10 mouse cellular contexts compared by ENCODE assay signal in the genomic region with DNA sequence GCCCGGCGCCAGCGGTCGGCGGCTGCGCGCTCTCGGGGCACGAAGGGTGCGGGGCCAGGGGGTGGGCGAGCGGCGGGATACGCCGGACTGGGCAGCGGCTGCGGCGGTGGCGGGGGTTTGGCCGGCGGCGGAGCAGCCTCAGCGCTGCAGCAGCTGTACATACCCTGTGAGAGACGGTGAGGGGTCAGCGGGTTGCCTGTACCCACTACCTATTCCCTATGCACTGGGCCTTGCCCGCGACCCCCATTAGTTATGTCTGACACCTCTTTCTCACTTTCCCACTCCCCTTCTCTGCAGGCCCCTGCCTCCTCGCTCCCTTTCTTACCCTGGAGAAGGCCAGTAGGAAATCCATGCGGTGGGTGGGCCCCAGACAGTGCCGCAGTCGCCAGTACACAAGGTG. TPM values are rescaled to one million over a fixed set of nuclear protein-coding genes. Genes with fewer than 3 reads are reported as not detected.
DNase-seq lines count a peak whose midpoint lies in the region; ATAC-seq lines count a peak whose summit lies in the region.
"Had no signal": no experiment of that assay in that cellular context is flagged by ENCODE, and none has a peak within 500 bp of the region (broad histone marks: within the 10 kb centered on the region; RNA-seq: fewer than 3 reads in every experiment).

No protein-coding gene starts in this region.

- peaks cover 7% of the 10 kb centered on the region for H3K36me3 ChIP-seq in kidney, embryonic 15.5 days
- peaks cover 11% of the 10 kb centered on the region for H3K36me3 ChIP-seq in forebrain, embryonic 10.5 days (replicated peaks)
- peaks cover 7% of the 10 kb centered on the region for H3K36me3 ChIP-seq in limb, embryonic 10.5 days
- peaks cover 3% of the 10 kb centered on the region; the same call in 1 of the 2 replicates for H3K36me3 ChIP-seq in neural tube, embryonic 13.5 days

- WGBS in kidney, embryonic 15.5 days = 4% methylated on average over 24 of the region's 31 CpGs
- 4% methylated on average over 27 of the region's 31 CpGs for WGBS in forebrain, embryonic 10.5 days
- 2% methylated on average over 31 of the region's 31 CpGs for WGBS in limb, embryonic 10.5 days
- 3% methylated on average over 31 of the region's 31 CpGs for WGBS in neural tube, embryonic 13.5 days

- H3K4me3 ChIP-seq in kidney, embryonic 15.5 days (replicated peaks) = peak overlapping the region; percentile 42
- H3K4me3 ChIP-seq in forebrain, embryonic 10.5 days = peak overlapping the region; percentile 45
- H3K4me3 ChIP-seq in limb, embryonic 10.5 days = peak overlapping the region; percentile 49
- H3K4me3 ChIP-seq in neural tube, embryonic 13.5 days = peak overlapping the region; percentile 35

- no peaks in the 10 kb centered on the region for H3K9me3 ChIP-seq in kidney, embryonic 15.5 days (replicated peaks)
- H3K9me3 ChIP-seq in forebrain, embryonic 10.5 days = no peaks in the 10 kb centered on the region
- no peaks in the 10 kb centered on the region for H3K9me3 ChIP-seq in limb, embryonic 10.5 days (replicated peaks)
- H3K9me3 ChIP-seq in neural tube, embryonic 13.5 days = no peaks in the 10 kb centered on the region

- ATAC-seq in kidney, embryonic 15.5 days (replicated peaks; ENCODE audit: low FRiP score) = no peak
- ATAC-seq in neural tube, embryonic 13.5 days (ENCODE audit: low read depth) = no peak

- intact Hi-C loops in left cerebral cortex, postnatal 4 days (cut with DNase I) = no loop called here

- H3K27ac ChIP-seq in kidney, embryonic 15.5 days = no peak overlapping the region
- no peak overlapping the region; the same call in 1 of the 2 replicates for H3K27ac ChIP-seq in forebrain, embryonic 10.5 days
- H3K27ac ChIP-seq in limb, embryonic 10.5 days = peak overlapping the region; percentile 71
- no peak overlapping the region for H3K27ac ChIP-seq in neural tube, embryonic 13.5 days (replicated peaks)

- peaks cover 42% of the 10 kb centered on the region for H3K4me1 ChIP-seq in kidney, embryonic 15.5 days
- H3K4me1 ChIP-seq in forebrain, embryonic 10.5 days = peaks cover 44% of the 10 kb centered on the region
- peaks cover 36% of the 10 kb centered on the region for H3K4me1 ChIP-seq in limb, embryonic 10.5 days
- peaks cover 39% of the 10 kb centered on the region for H3K4me1 ChIP-seq in neural tube, embryonic 13.5 days (replicated peaks)

- H3K4me2 ChIP-seq in kidney, embryonic 15.5 days = peak overlapping the region; percentile 68
- peak overlapping the region; percentile 50 for H3K4me2 ChIP-seq in neural tube, embryonic 13.5 days

- DNase-seq in kidney, adult 11 months = no peak
- no peak for DNase-seq in forebrain, embryonic 10.5 days (ENCODE audit: extremely low spot score, low spot score)
- peak; percentile 51 for DNase-seq in limb, embryonic 10.5 days (ENCODE audit: low spot score)
- DNase-seq in cerebellum, adult 9-11 months = no peak
- DNase-seq in T-cell, adult 2 months (ENCODE audit: low spot score) = no peak
- no peak for DNase-seq in left cerebral cortex, postnatal 4 days

- H3K9ac ChIP-seq in kidney, embryonic 15.5 days = peak overlapping the region; percentile 31; the same call in 1 of the 2 replicates
- peak overlapping the region; percentile 57 for H3K9ac ChIP-seq in neural tube, embryonic 13.5 days

- peaks cover 53% of the 10 kb centered on the region for H3K27me3 ChIP-seq in kidney, embryonic 15.5 days
- peaks cover 71% of the 10 kb centered on the region for H3K27me3 ChIP-seq in forebrain, embryonic 10.5 days (ENCODE audit: poor library complexity, severe bottlenecking)
- H3K27me3 ChIP-seq in limb, embryonic 10.5 days (ENCODE audit: low read depth, poor library complexity, severe bottlenecking) = peaks cover 70% of the 10 kb centered on the region
- H3K27me3 ChIP-seq in neural tube, embryonic 13.5 days = peaks cover 72% of the 10 kb centered on the region

RNA-seq across cellular contexts. Expression of gene Grwd1, which starts 3.2 kb away (rescaled TPM):
- polyA plus RNA-seq in kidney, embryonic 15.5 days (2015; fragmentation: Nextera tagmentation; extraction: Ambion mirVana) = 82.5 and 86.3 TPM in 2 replicates
- 132 and 137 TPM in 2 replicates for polyA plus RNA-seq in forebrain, embryonic 10.5 days (2016; fragmentation: Nextera tagmentation; extraction: Ambion mirVana)
- polyA plus RNA-seq in limb, embryonic 10.5 days (2016; fragmentation: Nextera tagmentation; extraction: Ambion mirVana) = 116 and 156 TPM in 2 replicates
- 34.6 and 37.2 TPM in 2 replicates for polyA plus RNA-seq in neural tube, embryonic 13.5 days (2015; fragmentation: Nextera tagmentation; extraction: Ambion mirVana)
- 10 to 100 TPM; 31.8 to 35.5 TPM for total RNA-seq in left cerebral cortex, postnatal 4 days (2021)

RNA-seq across cellular contexts. Expression of gene Kcnj14, which starts 9.3 kb away (rescaled TPM):
- 1.4 and 1.6 TPM in 2 replicates for polyA plus RNA-seq in kidney, embryonic 15.5 days (2015; fragmentation: Nextera tagmentation; extraction: Ambion mirVana)
- polyA plus RNA-seq in forebrain, embryonic 10.5 days (2016; fragmentation: Nextera tagmentation; extraction: Ambion mirVana) = 0.76 and 0.78 TPM in 2 replicates
- 1.2 and 1.4 TPM in 2 replicates for polyA plus RNA-seq in limb, embryonic 10.5 days (2016; fragmentation: Nextera tagmentation; extraction: Ambion mirVana)
- 0.85 and 0.93 TPM in 2 replicates for polyA plus RNA-seq in neural tube, embryonic 13.5 days (2015; fragmentation: Nextera tagmentation; extraction: Ambion mirVana)
- 1 to 10 TPM; 1.6 to 2.1 TPM for total RNA-seq in left cerebral cortex, postnatal 4 days (2021)
- total RNA-seq: hematopoietic stem cell, adult 5-6 weeks; monocyte, adult 5-6 weeks had no signal

RNA-seq across cellular contexts. Expression of gene Cyth2, which starts 19.5 kb away (rescaled TPM):
- polyA plus RNA-seq in kidney, embryonic 15.5 days (2015; fragmentation: Nextera tagmentation; extraction: Ambion mirVana) = 130 and 132 TPM in 2 replicates
- 132 and 136 TPM in 2 replicates for polyA plus RNA-seq in forebrain, embryonic 10.5 days (2016; fragmentation: Nextera tagmentation; extraction: Ambion mirVana)
- 170 TPM in 2 replicates for polyA plus RNA-seq in limb, embryonic 10.5 days (2016; fragmentation: Nextera tagmentation; extraction: Ambion mirVana)
- polyA plus RNA-seq in neural tube, embryonic 13.5 days (2015; fragmentation: Nextera tagmentation; extraction: Ambion mirVana) = 292 and 303 TPM in 2 replicates
- total RNA-seq in left cerebral cortex, postnatal 4 days (2021) = 100 to 1,000 TPM; 249 TPM

RNA-seq across cellular contexts. Expression of gene Kdelr1, which starts 38.6 kb away (rescaled TPM):
- polyA plus RNA-seq in kidney, embryonic 15.5 days (2015; fragmentation: Nextera tagmentation; extraction: Ambion mirVana) = 83.8 and 89.1 TPM in 2 replicates
- 34.1 and 37.0 TPM in 2 replicates for polyA plus RNA-seq in forebrain, embryonic 10.5 days (2016; fragmentation: Nextera tagmentation; extraction: Ambion mirVana)
- 36.8 and 41.2 TPM in 2 replicates for polyA plus RNA-seq in limb, embryonic 10.5 days (2016; fragmentation: Nextera tagmentation; extraction: Ambion mirVana)
- 41.9 and 44.6 TPM in 2 replicates for polyA plus RNA-seq in neural tube, embryonic 13.5 days (2015; fragmentation: Nextera tagmentation; extraction: Ambion mirVana)
- 100 to 1,000 TPM in 1 of 2 experiments, 10 to 100 TPM in 1; 98.9 to 109 TPM for total RNA-seq in left cerebral cortex, postnatal 4 days (2021)

RNA-seq across cellular contexts. Expression of gene Grin2d, which starts 44.3 kb away (rescaled TPM):
- 0.42 and 0.47 TPM in 2 replicates for polyA plus RNA-seq in kidney, embryonic 15.5 days (2015; fragmentation: Nextera tagmentation; extraction: Ambion mirVana)
- 0.09 TPM in 2 replicates for polyA plus RNA-seq in forebrain, embryonic 10.5 days (2016; fragmentation: Nextera tagmentation; extraction: Ambion mirVana)
- 0.09 and 0.10 TPM in 2 replicates for polyA plus RNA-seq in limb, embryonic 10.5 days (2016; fragmentation: Nextera tagmentation; extraction: Ambion mirVana)
- 1.6 and 2.1 TPM in 2 replicates for polyA plus RNA-seq in neural tube, embryonic 13.5 days (2015; fragmentation: Nextera tagmentation; extraction: Ambion mirVana)
- 10 to 100 TPM; 31.9 to 39.5 TPM for total RNA-seq in left cerebral cortex, postnatal 4 days (2021)
- total RNA-seq: monocyte, adult 5-6 weeks had no signal
